Mouse (Mus musculus) cerebellum, adult 2 months (tissue): ENCODE data around the gene Ube2c.

Experiments
- CTCF ChIP-seq: fragments of 200-500 bp; IDR thresholded peaks from 2 replicates; pipeline ENCODE4 v1.5.1; 2011; ENCODE audit warnings: low read depth, mild to moderate bottlenecking, control low read depth, low read length, moderate library complexity, borderline replicate concordance; ENCODE audit not compliant: insufficient read depth
- POLR2A ChIP-seq: fragments of 200-500 bp; IDR thresholded peaks from 2 replicates; pipeline ENCODE4 v1.6.1; 2011; ENCODE audit warnings: low read length, control low read depth, borderline replicate concordance; ENCODE audit not compliant: insufficient read depth

DNA sequence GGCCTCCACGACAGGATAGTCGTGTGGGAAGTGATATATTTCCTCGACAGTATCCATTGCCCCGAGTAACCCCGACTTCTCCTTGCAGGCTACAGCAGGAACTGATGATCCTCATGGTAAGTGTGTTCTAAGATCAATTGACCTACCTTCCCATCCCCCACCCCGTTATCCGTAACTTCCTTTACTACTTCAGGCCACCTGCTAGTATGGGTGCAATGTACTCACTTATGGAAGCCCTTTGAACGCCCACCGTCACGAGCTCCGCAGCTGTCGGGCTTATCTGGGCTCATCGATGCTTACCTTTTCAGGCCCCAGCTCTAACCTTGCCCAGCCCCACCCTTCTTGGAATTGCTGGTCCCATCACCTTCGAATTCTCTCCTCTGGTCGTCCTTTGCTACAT is 581 bp downstream of the Ube2c start:
- no peak for TF ChIP-seq CTCF
- no peak for TF ChIP-seq POLR2A
